Mouse (Mus musculus) layer of hippocampus, adult 6 months (tissue): Measurements from ENCODE around the gene Os9. TPM values are rescaled to one million over a fixed set of nuclear protein-coding genes. Genes with fewer than 3 reads are reported as not detected.

Experiments used
- long read RNA-seq, 2 experiments: library from polyadenylated mRNA; unstranded; transcript quantifications; one replicate each; pipeline ENCODE4 v2.0.0; 2019 to 2020
- polyA plus RNA-seq: library from polyadenylated mRNA; unstranded; fragments of <200 nt; fragmentation: Nextera tagmentation; gene quantifications from 2 replicates; pipeline ENCODE4 v1.2.3, GENCODE M21; 2021

Os9 gene
- polyA plus RNA-seq, result 24.9 and 33.0 TPM in 2 replicates
- long read RNA-seq, experiment 1, transcript Os9-202 (15 exons, 2,627 nt), result minor isoform, 7 of 68 reads
- long read RNA-seq, experiment 1, transcript Os9-201 (14 exons, 2,458 nt), result major isoform, 16 of 68 reads
- long read RNA-seq, experiment 1, partial matches to known transcripts, result 42 of 68 reads
- long read RNA-seq, experiment 1, other reads (novel, unspliced or antisense), result 3 of 68 reads
- long read RNA-seq, experiment 2, transcript Os9-202 (15 exons, 2,627 nt), result minor isoform, 66 of 286 reads
- long read RNA-seq, experiment 2, transcript Os9-201 (14 exons, 2,458 nt), result major isoform, 188 of 286 reads
- long read RNA-seq, experiment 2, partial matches to known transcripts, result 26 of 286 reads
- long read RNA-seq, experiment 2, other reads (novel, unspliced or antisense), result 6 of 286 reads

DNA sequence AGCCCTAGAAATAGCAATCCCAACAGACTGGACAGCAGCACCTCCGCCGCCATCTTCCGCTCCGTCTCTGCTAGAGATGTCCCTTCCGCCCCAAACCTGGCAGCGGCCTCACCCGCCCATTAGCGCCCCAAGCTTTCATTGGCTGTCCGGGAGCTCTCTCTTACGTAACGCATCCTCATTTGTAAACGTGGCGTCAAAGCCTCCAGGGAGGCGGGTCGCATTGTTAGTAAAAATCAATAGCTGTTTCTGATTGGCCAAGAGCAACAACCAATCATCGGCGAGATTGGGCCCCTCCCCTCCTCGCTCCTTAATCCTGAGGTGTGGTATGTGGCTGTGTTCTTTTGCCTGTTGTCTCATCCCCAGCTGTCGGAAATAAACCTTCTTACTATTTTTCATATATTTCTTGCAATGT is at the start of gene Os9:
Os9 (minus strand) TSS at position 66 of the 412 bp plus-strand sequence.

DNA sequence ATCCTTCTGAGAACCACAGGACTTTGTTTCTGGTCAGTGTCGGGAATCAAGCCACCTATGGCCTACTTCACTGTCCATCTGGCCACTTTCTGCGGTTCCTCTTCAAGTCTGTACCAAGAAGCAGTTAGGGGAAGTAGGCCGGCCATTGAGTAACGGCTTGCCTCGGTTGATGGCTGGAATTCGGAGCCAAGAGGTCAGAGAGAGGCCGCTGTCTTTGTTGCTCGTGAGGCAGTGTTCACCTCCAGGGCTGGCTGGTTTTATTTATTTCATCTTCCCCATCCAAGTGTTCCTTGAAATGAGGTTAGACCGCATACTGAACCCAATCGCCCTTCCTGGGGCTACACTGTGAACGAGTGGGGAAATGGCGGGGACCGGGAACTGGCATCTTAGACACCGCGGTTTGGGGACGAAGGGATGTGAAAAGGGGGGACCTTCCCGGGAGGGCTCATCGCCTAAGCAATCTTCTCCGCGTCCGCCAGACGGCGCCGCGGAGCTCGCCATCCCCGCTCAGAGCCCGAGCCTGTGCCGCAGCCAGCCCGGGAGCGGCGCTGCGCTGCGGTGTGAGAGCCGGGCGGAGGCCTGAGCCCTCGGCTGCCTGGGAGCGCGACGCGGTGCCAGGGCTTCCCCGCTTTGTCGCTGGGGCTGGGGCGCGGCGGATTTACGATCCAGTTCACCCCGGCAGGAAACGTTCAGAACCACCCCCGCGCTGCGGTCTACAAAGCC is 43.9 kb upstream of the Os9 start, which contains the start of gene B4galnt1:
B4galnt1 (plus strand) TSS at position 595 of the 723 bp plus-strand sequence.

DNA sequence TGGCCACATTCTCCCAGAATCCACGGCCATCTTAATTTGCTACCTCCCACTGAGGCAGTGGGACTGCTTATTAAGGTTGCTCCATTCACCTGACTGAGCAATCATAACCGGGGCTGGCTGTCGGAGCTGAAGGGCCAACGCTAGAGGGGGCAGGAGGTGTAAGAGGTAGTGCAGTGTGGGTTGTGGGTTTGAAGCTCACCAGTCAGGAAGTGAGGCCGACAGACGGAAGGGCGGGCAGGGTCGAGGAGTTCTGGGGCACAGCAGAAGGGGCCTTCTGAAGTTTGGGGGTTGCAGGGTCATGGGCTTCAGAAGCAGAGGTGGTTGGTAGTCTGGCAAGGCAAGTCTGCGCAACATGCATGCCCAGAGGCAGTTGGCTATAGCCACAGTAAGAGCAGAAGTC is 45.9 kb downstream of the Os9 start, which contains the start of gene Agap2:
Agap2 (plus strand) TSS at position 205 of the 400 bp plus-strand sequence.

DNA sequence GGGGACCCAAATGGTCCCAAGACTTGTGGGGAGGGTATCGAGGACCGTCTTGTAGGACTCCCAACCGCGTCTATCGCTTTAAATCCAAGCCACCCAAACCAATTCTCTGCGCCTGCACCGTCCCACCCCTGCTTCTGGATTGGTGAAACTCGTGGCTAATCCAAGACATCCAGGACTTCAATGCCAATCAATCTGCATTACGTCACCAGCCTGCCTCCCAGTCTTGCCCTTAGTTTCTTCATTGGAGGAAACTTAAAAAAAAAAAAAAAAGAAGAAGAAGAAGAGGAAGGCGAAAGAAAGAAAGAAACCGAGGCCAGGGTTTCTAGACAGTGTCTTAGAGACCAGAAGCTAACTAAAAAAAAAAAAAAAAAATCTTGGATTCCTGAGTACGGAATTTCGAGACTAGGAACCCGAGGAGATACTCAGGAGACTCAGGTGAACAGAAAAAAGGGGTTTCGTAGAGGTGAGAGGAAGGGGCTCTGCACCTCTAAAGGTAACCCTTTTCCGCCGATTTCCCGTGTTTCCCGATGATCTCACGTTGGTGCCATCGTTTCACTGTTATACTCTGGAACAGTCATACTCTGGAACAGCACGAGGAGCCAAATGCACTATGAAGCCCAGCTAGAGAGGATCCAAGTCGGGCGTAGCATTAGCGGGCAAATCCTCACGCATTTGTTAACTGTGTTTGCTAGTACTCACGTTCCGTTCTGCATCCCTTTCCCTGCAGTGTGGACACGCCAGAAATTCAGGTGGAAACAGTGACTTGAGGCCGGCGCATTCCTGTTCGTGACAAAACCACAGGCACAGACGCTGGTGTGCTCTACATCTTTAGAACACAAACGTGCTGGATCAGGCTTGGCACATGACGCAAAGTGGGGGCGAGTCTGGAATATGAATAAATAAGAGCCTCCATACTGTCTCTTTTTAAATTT is 50.5 kb downstream of the Os9 start, which contains the start of gene Tspan31:
Tspan31 (minus strand) TSS at position 75 of the 932 bp plus-strand sequence.

DNA sequence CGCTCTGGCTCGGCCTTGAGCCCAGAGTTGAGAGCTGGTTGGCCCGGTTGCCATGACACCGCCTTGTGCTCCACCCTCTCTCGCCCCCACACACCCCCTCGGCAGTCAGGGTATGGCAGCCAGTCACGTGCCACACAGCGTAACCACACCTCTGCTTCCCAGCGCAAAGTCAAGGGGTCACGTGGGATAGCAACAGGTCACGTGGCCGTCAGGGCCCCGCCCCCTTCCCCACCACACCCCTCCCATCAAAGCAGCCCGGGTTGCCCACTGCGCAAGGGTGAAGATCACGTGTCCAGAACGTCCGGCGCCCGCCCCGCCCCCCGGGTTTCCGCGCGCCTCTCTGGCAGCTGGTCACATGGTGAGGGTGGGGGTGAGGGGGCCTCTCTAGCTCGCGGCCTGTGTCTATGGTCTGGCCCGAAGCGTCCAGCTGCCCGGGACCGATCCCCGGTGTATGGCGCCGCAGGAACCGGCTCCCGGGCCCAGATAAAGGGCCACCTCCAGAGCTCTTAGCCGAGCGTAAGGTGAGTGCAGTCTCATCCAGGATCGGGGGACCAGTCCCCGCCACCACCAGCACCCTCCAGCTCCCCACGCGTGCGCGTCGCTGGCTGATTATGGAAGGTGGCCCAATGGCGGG is 57.6 kb downstream of the Os9 start, which contains the start of gene Cdk4:
Cdk4 (plus strand) TSS at position 296 of the 634 bp plus-strand sequence.

DNA sequence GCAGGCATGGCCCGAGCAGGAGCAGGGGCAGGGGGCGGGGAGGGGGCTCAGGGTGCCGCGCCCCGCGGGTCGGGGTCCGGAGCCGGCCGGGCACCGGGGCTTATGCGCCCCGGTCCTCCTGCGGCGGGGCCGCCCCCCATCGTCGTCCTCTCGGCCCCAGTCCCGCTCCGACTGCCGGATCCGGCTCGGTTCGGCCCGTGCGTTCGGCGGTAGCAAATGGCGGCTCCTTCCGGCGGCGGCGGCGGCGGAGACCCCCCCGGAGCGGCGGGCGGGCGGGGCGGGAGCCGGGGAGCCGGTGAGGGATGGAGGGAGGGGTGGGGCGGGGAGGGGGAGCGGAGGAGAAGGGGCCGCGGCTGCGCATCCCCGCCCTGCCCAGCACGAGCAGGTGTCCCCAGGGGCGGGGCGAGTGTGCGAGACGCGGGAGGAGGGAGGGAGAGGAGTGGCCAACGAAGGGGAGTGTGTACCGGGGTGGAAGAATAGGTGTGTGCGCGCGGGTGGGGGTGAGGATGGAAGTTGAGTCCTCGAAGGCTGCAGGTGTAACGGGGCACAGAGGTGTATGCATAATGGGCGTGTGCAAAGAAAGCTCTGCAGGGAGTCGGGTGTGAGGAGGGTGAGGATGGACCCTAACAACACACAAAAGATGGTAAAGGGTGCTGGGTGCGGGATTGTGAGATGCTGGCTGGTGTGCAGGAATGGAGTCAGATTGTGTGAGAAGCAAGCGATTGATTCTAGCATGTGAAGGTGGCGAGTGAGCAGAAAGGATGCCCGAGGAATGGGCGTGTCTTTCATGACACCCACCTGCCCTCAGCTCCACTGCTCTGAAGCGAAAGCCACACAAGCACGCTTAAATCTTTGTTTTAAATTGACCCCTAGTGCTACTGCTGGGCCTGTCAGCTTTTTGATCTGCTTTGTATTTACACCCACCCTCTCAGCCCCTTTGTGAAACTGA is 60.7 kb downstream of the Os9 start, which contains the start of gene March9:
March9 (minus strand) TSS at position 217 of the 949 bp plus-strand sequence.

DNA sequence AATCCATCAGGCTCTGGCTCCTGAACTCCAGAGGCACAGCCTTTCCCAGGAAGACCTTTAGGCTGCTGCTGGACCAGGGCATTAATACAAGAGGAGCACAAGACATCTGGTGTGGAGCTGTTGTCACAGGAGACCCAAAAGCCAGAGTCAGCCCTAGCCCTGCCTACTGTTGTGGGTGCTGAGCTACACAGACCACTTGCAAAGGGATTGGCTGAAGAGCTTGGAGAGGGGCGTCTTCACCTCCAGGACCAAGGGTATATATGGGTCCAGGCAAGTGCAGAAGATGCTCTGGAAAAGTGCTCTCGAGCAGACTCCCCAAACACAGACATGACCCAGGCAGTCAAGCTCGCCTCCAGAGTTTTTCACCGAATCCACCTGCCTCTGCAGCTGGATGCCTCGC is 73.0 kb downstream of the Os9 start, which contains the start of gene Cyp27b1:
Cyp27b1 (plus strand) TSS at position 297 of the 400 bp plus-strand sequence.

Other genes with a start within 250 kb of the Os9 start
- gene Atp23, start 219.8 kb downstream of the Os9 start, polyA plus RNA-seq, result 21.6 and 24.2 TPM in 2 replicates
- gene Ctdsp2, start 142.4 kb downstream of the Os9 start, polyA plus RNA-seq, result 11.9 and 12.5 TPM in 2 replicates
- gene Avil, start 120.4 kb downstream of the Os9 start, polyA plus RNA-seq, result 0.04 and 0.10 TPM in 2 replicates
- gene Tsfm, start 90.3 kb downstream of the Os9 start, polyA plus RNA-seq, result 53.7 and 58.3 TPM in 2 replicates
- 7.8 and 9.2 TPM in 2 replicates for gene Mettl1, start 79.7 kb downstream of the Os9 start, polyA plus RNA-seq
- 0.08 and 0.13 TPM in 2 replicates for gene Eef1akmt3, start 79.6 kb downstream of the Os9 start, polyA plus RNA-seq
- not detected in 2 replicates for gene Cyp27b1, start 72.9 kb downstream of the Os9 start, polyA plus RNA-seq
- gene March9, start 60.9 kb downstream of the Os9 start, polyA plus RNA-seq, result 1.5 and 1.8 TPM in 2 replicates
- 99.0 and 101 TPM in 2 replicates for gene Cdk4, start 57.6 kb downstream of the Os9 start, polyA plus RNA-seq
- 50.4 and 58.3 TPM in 2 replicates for gene Tspan31, start 50.9 kb downstream of the Os9 start, polyA plus RNA-seq
- gene Agap2, start 45.8 kb downstream of the Os9 start, polyA plus RNA-seq, result 22.4 and 25.7 TPM in 2 replicates
- gene B4galnt1, start 44.1 kb upstream of the Os9 start, polyA plus RNA-seq, result 86.3 and 104 TPM in 2 replicates
- gene Slc26a10, start 59.5 kb upstream of the Os9 start, polyA plus RNA-seq, result 2.6 and 2.7 TPM in 2 replicates
- gene Arhgef25, start 69.0 kb upstream of the Os9 start, polyA plus RNA-seq, result 33.4 and 33.7 TPM in 2 replicates
- 6.5 and 8.7 TPM in 2 replicates for gene Dtx3, start 74.6 kb upstream of the Os9 start, polyA plus RNA-seq
- gene Pip4k2c, start 90.5 kb upstream of the Os9 start, polyA plus RNA-seq, result 76.9 and 80.5 TPM in 2 replicates
- 133 and 152 TPM in 2 replicates for gene Kif5a, start 142.2 kb upstream of the Os9 start, polyA plus RNA-seq
- gene Dctn2, start 145.2 kb upstream of the Os9 start, polyA plus RNA-seq, result 237 and 276 TPM in 2 replicates
- gene Mbd6, start 167.9 kb upstream of the Os9 start, polyA plus RNA-seq, result 3.0 and 3.7 TPM in 2 replicates
- 49.6 and 52.6 TPM in 2 replicates for gene Mars, start 190.7 kb upstream of the Os9 start, polyA plus RNA-seq
- 0.45 and 0.73 TPM in 2 replicates for gene Arhgap9, start 200.8 kb upstream of the Os9 start, polyA plus RNA-seq
- 0.05 TPM in 1 of 2 replicates, not detected in the other for gene Gli1, start 220.8 kb upstream of the Os9 start, polyA plus RNA-seq
- not detected in 2 replicates for gene Inhbe, start 233.3 kb upstream of the Os9 start, polyA plus RNA-seq
- not detected in 2 replicates for gene Inhbc, start 249.3 kb upstream of the Os9 start, polyA plus RNA-seq